Mouse (Mus musculus): ENCODE measurements around the gene Cachd1.

DNA sequence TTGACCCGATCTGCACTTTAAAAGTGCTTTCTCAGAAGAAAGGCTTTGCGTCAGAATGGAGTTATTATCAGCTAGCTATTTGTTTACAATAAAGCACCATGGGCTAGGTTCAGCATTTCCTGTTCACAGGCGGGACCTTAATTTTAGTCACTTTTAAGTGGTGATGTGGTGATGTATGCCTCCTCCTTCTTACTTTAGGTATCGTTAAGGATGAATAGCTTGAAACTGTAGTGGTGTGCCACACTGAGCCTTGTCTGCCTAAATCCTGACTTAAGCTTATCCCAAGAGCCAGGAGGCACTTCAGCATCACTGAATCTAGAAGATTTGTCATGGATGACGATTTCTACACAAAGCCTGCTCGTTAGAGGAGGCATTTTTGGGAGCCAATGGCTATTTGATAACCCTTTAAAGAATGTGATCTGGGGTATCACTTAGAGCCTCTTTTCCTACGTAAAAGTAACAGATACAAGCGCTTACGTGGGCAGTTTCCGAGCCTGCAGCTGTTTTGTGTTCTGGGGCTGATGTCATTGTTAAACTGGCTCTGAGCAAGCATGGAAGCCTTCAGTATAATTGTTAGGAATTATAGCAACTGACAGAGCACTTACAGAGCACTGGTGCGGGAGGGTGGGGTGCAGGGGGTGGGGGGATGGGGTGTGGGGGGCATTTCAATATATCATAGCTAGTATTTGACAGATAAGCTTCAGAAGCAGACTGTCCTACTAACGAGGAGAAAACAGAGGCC, 89.7 kb downstream of the Cachd1 start:
- TF ChIP-seq CTCF (conservative IDR thresholded peaks at IDR 0.05; ENCODE audit: low read length), result no peak
- TF ChIP-seq NANOG (IDR thresholded peaks at IDR 0.05; ENCODE audit: borderline replicate concordance, low read length), result no peak
